Comparison of ENCODE assay signal across 8 mouse cellular contexts in the genomic region with DNA sequence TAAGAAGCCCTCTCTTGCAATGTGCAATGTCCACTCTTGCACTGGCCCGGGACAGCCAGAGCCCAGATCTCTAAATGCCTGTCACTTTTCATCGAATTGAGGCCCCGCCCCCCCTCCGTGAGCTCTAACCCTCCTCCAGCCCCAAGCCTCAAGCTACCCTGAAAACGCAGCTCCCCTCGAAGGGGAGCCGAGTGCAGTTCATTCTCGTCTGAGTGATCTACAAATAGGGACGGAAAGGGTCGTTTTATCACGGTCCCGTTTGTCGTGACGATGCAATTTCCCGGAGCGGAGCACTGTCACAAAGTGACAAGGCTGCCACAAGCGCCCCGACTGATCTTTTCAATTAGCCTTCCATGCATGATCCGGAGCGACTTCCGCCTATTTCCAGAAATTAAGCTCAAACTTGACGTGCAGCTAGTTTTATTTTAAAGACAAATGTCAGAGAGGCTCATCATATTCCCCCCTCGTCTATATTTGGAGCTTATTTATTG. TPM values are rescaled to one million over a fixed set of nuclear protein-coding genes. Genes with fewer than 3 reads are reported as not detected.
DNase-seq lines count a peak whose midpoint lies in the region; ATAC-seq lines count a peak whose summit lies in the region.

No protein-coding gene starts in this region.

- H3K4me1 ChIP-seq in forebrain, embryonic 12.5 days: peaks cover 61% of the 10 kb centered on the region
- peaks cover 57% of the 10 kb centered on the region for H3K4me1 ChIP-seq in midbrain, embryonic 10.5 days

- H3K9me3 ChIP-seq in forebrain, embryonic 12.5 days: no peaks in the 10 kb centered on the region
- no peaks in the 10 kb centered on the region for H3K9me3 ChIP-seq in midbrain, embryonic 10.5 days (replicated peaks)

- H3K27me3 ChIP-seq in forebrain, embryonic 12.5 days: peaks cover 74% of the 10 kb centered on the region
- peaks cover 100% of the 10 kb centered on the region for H3K27me3 ChIP-seq in midbrain, embryonic 10.5 days (ENCODE audit: low read depth, poor library complexity, severe bottlenecking)

- H3K9ac ChIP-seq in forebrain, embryonic 12.5 days: peak overlapping the region; percentile 73

- peak; percentile 47; the same call in 1 of the 2 replicates for ATAC-seq in forebrain, embryonic 12.5 days (ENCODE audit: low FRiP score)
- ATAC-seq in activated CD4-positive, CD25-positive, alpha-beta regulatory T cell, adult 4 months: no peak

- H3K4me3 ChIP-seq in forebrain, embryonic 12.5 days (replicated peaks): peak overlapping the region; percentile 80
- H3K4me3 ChIP-seq in midbrain, embryonic 10.5 days: peak overlapping the region; percentile 66

- peak; percentile 74 for DNase-seq in cerebellum, adult 11-12 months
- DNase-seq in cerebellum, postnatal 4 days (ENCODE audit: low spot score in 2 of 2): no peak
- peak; percentile 21 for DNase-seq in R1 (ENCODE audit: low read depth, low spot score)
- peak; percentile 65 for DNase-seq in midbrain, embryonic 10.5 days (ENCODE audit: low spot score)
- no peak for DNase-seq in adrenal gland, postnatal 10 days
- DNase-seq in left cerebral cortex, adult 9 months (ENCODE audit: low spot score in 2 of 2): no peak

- under 1% methylated on average over 23 of the region's 23 CpGs for WGBS in forebrain, embryonic 12.5 days
- under 1% methylated on average over 23 of the region's 23 CpGs for WGBS in midbrain, embryonic 10.5 days

- peak overlapping the region; percentile 96 for H3K27ac ChIP-seq in forebrain, embryonic 12.5 days
- H3K27ac ChIP-seq in midbrain, embryonic 10.5 days (replicated peaks): peak overlapping the region; percentile 77

- H3K36me3 ChIP-seq in forebrain, embryonic 12.5 days (replicated peaks): peaks cover 20% of the 10 kb centered on the region
- peaks cover 2% of the 10 kb centered on the region; the same call in 1 of the 2 replicates for H3K36me3 ChIP-seq in midbrain, embryonic 10.5 days

- H3K4me2 ChIP-seq in forebrain, embryonic 12.5 days: peak overlapping the region; percentile 73

RNA-seq across cellular contexts. Expression of a gene that starts 13.4 kb away (rescaled TPM):
- 110 and 111 TPM in 2 replicates for polyA plus RNA-seq in forebrain, embryonic 12.5 days (2016; fragmentation: Nextera tagmentation; extraction: Ambion mirVana)
- polyA plus RNA-seq in midbrain, embryonic 10.5 days (2016; fragmentation: Nextera tagmentation; extraction: Ambion mirVana): 39.0 and 40.1 TPM in 2 replicates
- total RNA-seq in adrenal gland, postnatal 10 days (2021): under 1 TPM in 1 of 2 experiments, not detected in 1; 0.36 TPM
- under 1 TPM in 1 of 2 experiments, not detected in 1; 0.30 TPM for polyA plus RNA-seq in activated CD4-positive, CD25-positive, alpha-beta regulatory T cell, adult 4 months (2017; shearing (Covaris generic))

Comparison
In these comparisons a context has a peak if more than half of its experiments do, and no peak if none do; other contexts are left out.
1. DNase-seq: peak in cerebellum, adult 11-12 months (single experiment), R1 (single experiment) and midbrain, embryonic 10.5 days (single experiment); none in cerebellum, postnatal 4 days (0 of 2), adrenal gland, postnatal 10 days (single experiment) and left cerebral cortex, adult 9 months (0 of 2).
2. RNA of a gene that starts 13.4 kb away (polyA plus RNA-seq): 110 to 111 TPM in forebrain, embryonic 12.5 days and 39.0 to 40.1 TPM in midbrain, embryonic 10.5 days; 0.30 TPM in activated CD4-positive, CD25-positive, alpha-beta regulatory T cell, adult 4 months; every median in the first group is over 10 times any median in the second.